Mouse (Mus musculus) ES-E14 (cell line): ENCODE measurements around the gene Rpl38. TPM values are rescaled to one million over a fixed set of nuclear protein-coding genes. Genes with fewer than 3 reads are reported as not detected.
"Not testable (repeated sequence)": the region's sequence is repeated elsewhere in the genome, so short reads cannot be mapped to it uniquely, and the experiment has no call there.

ENCODE experiments used
- DNase-seq: peaks from one replicate; pipeline ENCODE4 v3.0.0-alpha.2; 2013; ENCODE audit warnings: low read depth, low spot score
- H3K27ac ChIP-seq: 2 replicates; pipeline ENCODE4 v1.5.1; 2012; ENCODE audit warnings: low read depth, mild to moderate bottlenecking, low read length, moderate library complexity, mixed read lengths; ENCODE audit not compliant: poor library complexity, insufficient read depth, severe bottlenecking
- H3K36me3 ChIP-seq: 2 replicates; pipeline ENCODE4 v1.6.1; 2012; ENCODE audit warnings: mild to moderate bottlenecking, low read length, moderate library complexity, mixed read lengths; ENCODE audit not compliant: control insufficient read depth, poor library complexity, insufficient read depth, severe bottlenecking
- H3K4me1 ChIP-seq, 2 experiments: fragments of 150-350 bp in 1 of 2; sonication (generic) in 1 of 2; 2 replicates each; pipeline ENCODE4 v1.6.1; 2012; ENCODE audit warnings: low read length in 2 of 2, mild to moderate bottlenecking in 1 of 2, mixed read lengths in 1 of 2; ENCODE audit not compliant: control insufficient read depth in 2 of 2, insufficient read depth in 2 of 2, poor library complexity in 1 of 2
- H3K4me3 ChIP-seq, 2 experiments: fragments of 150-350 bp in 1 of 2; sonication (generic) in 1 of 2; 2 replicates each; pipeline ENCODE4 v1.5.1; 2012; ENCODE audit warnings: low read length in 2 of 2, low read depth in 1 of 2, mild to moderate bottlenecking in 1 of 2, mixed read lengths in 1 of 2; ENCODE audit not compliant: insufficient read depth in 1 of 2, poor library complexity in 1 of 2, severe bottlenecking in 1 of 2
- H3K9ac ChIP-seq: 2 replicates; pipeline ENCODE4 v1.6.1; 2012; ENCODE audit warnings: low read depth, mild to moderate bottlenecking, low read length, mixed read lengths; ENCODE audit not compliant: poor library complexity, insufficient read depth, severe bottlenecking
- H3K9me3 ChIP-seq: fragments of 150-350 bp; sonication (generic); 2 replicates; pipeline ENCODE4 v1.6.1; 2012; ENCODE audit warnings: low read depth, mild to moderate bottlenecking, low read length; ENCODE audit not compliant: control insufficient read depth, insufficient read depth
- CHD2 ChIP-seq: IDR thresholded peaks from 2 replicates; pipeline ENCODE4 v1.6.1; 2014; ENCODE audit warnings: mild to moderate bottlenecking, low read depth, low read length, inconsistent platforms
- HCFC1 ChIP-seq: IDR thresholded peaks from 2 replicates; pipeline ENCODE4 v1.6.1; 2012; ENCODE audit warnings: low read length, inconsistent platforms, borderline replicate concordance; ENCODE audit not compliant: insufficient read depth
- MAFK ChIP-seq: IDR thresholded peaks from 2 replicates; pipeline ENCODE4 v1.6.1; 2014; ENCODE audit warnings: mild to moderate bottlenecking, low read depth, low read length, inconsistent platforms; ENCODE audit not compliant: insufficient read depth
- ZC3H11A ChIP-seq: IDR thresholded peaks from 2 replicates; pipeline ENCODE4 v1.6.1; 2012; ENCODE audit warnings: low read depth, mild to moderate bottlenecking, inconsistent platforms, low read length, borderline replicate concordance
- ZNF384 ChIP-seq: IDR thresholded peaks from 2 replicates; pipeline ENCODE4 v1.6.1; 2012; ENCODE audit warnings: low read depth, low read length, inconsistent platforms
- in situ Hi-C, 2 experiments: fragments of 600-800 bp; cut with MboI; formaldehyde crosslinking; loops; one replicate each; pipeline ENCODE4 v1.15.1; 2025; ENCODE audit warnings: low sequenced_read_pairs in 2 of 2, inconsistent platforms in 1 of 2; ENCODE audit not compliant: unreplicated experiment in 2 of 2
- total RNA-seq: library from RNA; depleted of rRNA; stranded (reverse); fragments of 300-350 nt; gene quantifications from 2 replicates; pipeline ENCODE4 v1.2.3, GENCODE M21; 2012

Gene Rpl38
- total RNA-seq, 1 experiment: 3,102 TPM

DNA sequence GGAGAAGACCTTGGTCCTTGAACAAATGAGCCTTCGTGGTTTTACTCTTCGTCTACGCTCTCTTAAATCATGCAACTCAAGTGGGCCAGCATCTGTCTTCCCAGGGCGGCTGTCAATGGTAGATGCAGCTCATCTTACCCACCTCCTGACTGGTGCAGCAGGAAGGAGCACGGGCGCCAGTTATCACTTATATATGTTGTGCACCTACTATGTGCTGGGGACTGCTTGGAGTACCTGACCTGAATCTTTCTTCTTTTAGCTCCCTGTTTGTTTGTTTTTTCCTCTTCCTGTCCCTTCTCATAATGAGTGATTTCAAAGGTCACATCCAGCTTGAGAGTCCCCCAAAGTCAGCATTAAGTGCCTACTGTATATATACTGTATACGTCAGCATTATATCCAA, 4.2 kb upstream of the Rpl38 start:
- TF ChIP-seq CHD2: no peak
- TF ChIP-seq MAFK: no peak
- no peak for TF ChIP-seq ZC3H11A
- TF ChIP-seq HCFC1: no peak
- no peak for TF ChIP-seq ZNF384
- Histone ChIP-seq H3K4me3 (no peak overlapping the region), H3K9me3 (no peaks in the 10 kb centered on the region), H3K9ac (no peak overlapping the region), H3K36me3 (peaks cover 4% of the 10 kb centered on the region), H3K27ac (no peak overlapping the region), H3K4me1 (peaks cover 0 to 7% of the 10 kb centered on the region in 2 experiments; a peak in 1 of 4 replicates)
- in situ Hi-C loops: no loop called here
- DNase-seq: no peak

DNA sequence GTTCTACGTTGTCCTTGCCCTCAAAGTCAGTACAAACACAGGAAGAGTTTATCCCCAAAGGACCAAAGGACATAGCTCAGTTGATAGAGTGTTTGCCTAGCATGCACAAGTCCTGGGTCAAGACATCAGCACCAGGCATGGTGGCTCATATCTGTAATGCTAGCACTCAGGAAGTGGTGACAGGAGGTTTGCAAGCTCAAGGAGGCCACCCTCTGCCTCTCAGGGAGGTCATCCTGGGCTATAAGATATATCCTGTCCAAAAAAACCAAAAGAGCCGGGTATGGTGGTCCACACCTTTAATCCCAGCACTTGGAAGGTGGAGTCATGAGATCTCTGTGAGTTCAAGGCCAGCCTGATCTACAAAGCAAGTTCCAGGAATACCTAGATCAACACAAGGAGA, 2.9 kb upstream of the Rpl38 start:
- in situ Hi-C loops: no loop called here
- TF ChIP-seq ZC3H11A: no peak
- TF ChIP-seq HCFC1: no peak
- no peak for TF ChIP-seq MAFK
- no peak for TF ChIP-seq CHD2
- TF ChIP-seq ZNF384: no peak
- Histone ChIP-seq H3K9ac (no peak overlapping the region), H3K4me3 (no peak overlapping the region), H3K9me3 (no peaks in the 10 kb centered on the region), H3K36me3 (peaks cover 17% of the 10 kb centered on the region), H3K27ac (no peak overlapping the region), H3K4me1 (peaks cover 0 to 7% of the 10 kb centered on the region in 2 experiments; a peak in 1 of 4 replicates)
- DNase-seq: no peak

DNA sequence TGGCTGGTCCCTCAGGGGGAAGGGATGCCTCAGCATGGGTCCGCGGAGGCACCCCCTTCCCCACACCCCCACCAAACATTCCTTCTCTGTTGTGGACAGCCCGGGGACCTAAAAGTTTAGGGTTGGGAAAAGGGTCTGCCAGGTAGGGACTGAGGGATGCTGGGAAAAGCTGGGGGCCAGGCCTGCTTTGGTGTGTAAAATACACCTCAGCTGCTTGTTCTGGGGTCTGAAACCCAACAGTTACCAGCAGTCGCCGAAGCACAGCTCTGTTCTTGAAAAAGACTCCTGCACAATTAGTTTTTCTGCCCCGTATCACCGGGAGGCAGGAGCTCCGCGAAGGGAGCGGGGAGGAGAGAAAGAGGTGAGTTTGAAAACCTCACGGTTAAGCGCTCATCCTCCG, 1.5 kb upstream of the Rpl38 start:
- H3K36me3 ChIP-seq: peaks cover 29% of the 10 kb centered on the region
- H3K27ac ChIP-seq: no peak overlapping the region
- in situ Hi-C loops: no loop called here
- H3K9ac ChIP-seq: peak overlapping the region; percentile 52; the same call in 1 of the 2 replicates
- H3K4me3 ChIP-seq: peak overlapping the region; percentile 15 to 19; a peak in 2 of 4 replicates
- no peak for TF ChIP-seq ZNF384
- no peak for TF ChIP-seq HCFC1
- TF ChIP-seq ZC3H11A: no peak
- no peak for TF ChIP-seq CHD2
- no peak for TF ChIP-seq MAFK
- peaks cover 0 to 12% of the 10 kb centered on the region in 2 experiments; a peak in 1 of 4 replicates for H3K4me1 ChIP-seq
- H3K9me3 ChIP-seq: no peaks in the 10 kb centered on the region
- no peak for DNase-seq

DNA sequence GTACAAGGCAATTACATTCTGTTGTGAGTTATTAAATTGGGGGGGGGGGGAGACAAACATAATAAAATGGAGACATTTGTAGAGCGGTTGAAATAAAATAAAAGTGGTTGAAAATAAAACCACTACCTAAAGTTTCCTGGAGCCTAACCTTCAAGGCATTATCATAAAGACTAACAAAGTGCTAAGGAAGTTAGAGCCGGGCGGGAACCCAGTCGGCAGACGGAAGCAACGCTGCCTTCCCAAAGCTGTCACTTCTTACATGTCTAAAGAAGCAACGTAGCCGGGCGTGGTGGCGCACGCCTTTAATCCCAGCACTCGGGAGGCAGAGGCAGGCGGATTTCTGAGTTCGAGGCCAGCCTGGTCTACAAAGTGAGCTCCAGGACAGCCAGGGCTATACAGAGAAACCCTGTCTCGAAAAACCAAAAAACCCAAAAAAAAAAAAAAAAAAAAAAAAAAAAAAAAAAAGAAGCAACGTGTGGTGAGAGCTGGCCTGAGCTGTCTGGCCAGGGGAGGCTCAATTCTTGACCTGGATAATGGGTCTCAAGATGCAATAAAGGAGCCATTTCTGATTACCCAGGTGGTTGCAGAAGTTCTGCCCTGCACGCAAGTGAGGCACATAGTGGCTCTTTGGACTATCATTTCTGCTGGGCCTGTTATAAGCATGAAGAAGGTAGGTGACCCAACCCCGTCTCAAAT, 940 bp upstream of the Rpl38 start:
- no peak overlapping the region for H3K9ac ChIP-seq

DNA sequence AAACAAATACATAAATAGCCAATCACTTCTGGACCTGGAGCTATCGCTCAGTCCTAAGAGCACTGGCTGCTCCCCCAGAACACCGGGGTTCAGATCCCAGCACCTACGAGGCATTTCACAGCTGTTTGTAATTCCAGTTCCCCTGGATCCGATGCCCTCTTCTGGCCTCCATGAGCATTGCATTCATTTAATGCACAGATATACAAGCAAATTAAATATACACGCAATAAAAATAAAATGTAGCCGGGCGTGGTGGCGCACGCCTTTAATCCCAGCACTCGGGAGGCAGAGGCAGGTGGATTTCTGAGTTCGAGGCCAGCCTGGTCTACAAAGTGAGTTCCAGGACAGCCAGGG, 415 bp upstream of the Rpl38 start:
- H3K4me1 ChIP-seq: peaks cover 0 to 15% of the 10 kb centered on the region in 2 experiments; a peak in 1 of 4 replicates
- H3K9me3 ChIP-seq, H3K9ac ChIP-seq, H3K27ac ChIP-seq, H3K4me3 ChIP-seq, in situ Hi-C loops, DNase-seq: not testable (repeated sequence)
- H3K36me3 ChIP-seq: peaks cover 40% of the 10 kb centered on the region

More for the DNA sequence above, 940 bp upstream of the Rpl38 start:
- no peak for DNase-seq
- H3K4me3 ChIP-seq: no peak overlapping the region
- H3K27ac ChIP-seq: no peak overlapping the region
- peaks cover 0 to 12% of the 10 kb centered on the region in 2 experiments; a peak in 1 of 4 replicates for H3K4me1 ChIP-seq
- peaks cover 35% of the 10 kb centered on the region for H3K36me3 ChIP-seq
- TF ChIP-seq ZNF384: peak; percentile 41; the same call in 1 of the 2 replicates
- TF ChIP-seq MAFK: no peak
- TF ChIP-seq HCFC1: no peak
- in situ Hi-C loops: no loop called here
- no peaks in the 10 kb centered on the region for H3K9me3 ChIP-seq
